Mouse (Mus musculus) hematopoietic stem cell, adult 5-6 weeks (primary cell): ENCODE measurements around the gene Fancd2os. TPM values are rescaled to one million over a fixed set of nuclear protein-coding genes. Genes with fewer than 3 reads are reported as not detected.

ENCODE experiments used
- ATAC-seq, 2 experiments: fragments of 125-278 bp in 1 of 2; replicated peaks in 1 of 2; 2 replicates each; pipeline ENCODE4 v1.8.0; 2016 to 2017; ENCODE audit warnings: inconsistent platforms in 2 of 2, mild to moderate bottlenecking in 2 of 2, moderate number of reproducible peaks in 2 of 2, low read depth in 1 of 2, moderate TSS enrichment in 1 of 2; ENCODE audit not compliant: low FRiP score in 2 of 2, poor library complexity in 2 of 2, severe bottlenecking in 2 of 2, insufficient read depth in 1 of 2, low TSS enrichment in 1 of 2
- total RNA-seq: library from RNA; stranded (forward); fragments of 172-1452, 232-1000 nt; gene quantifications from 2 replicates; pipeline ENCODE4 v1.2.3, GENCODE M21; 2017

The Fancd2os gene
- not detected in 2 replicates for total RNA-seq

DNA sequence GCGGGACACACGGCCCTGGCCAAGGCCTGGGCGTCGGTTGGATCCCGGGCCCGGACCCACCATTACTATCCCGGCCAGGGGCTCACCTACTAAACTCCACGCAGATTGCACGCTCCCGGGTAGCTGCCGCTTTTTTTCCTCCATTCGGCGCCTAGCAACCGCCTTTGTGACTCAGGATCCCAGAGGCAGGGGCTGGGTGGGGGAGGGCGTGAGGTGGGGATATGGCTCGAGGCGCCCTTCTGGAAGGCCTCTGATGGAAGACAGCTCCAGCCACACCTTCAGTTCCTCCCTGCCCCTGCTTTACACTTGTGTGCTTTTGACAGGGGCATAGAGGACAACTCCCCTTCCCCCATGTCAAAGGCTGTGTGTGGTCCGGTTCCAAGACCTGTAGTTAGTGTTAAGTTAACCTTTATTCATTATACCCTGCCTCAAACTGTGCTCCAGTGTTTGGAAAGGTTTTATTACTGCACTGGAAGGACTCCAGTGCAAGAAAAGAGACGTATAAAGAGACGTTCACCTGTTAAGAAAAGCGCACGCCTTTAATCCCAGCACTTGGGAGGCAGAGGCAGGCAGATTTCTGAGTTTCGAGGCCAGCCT is at the start of gene Fancd2os:
TSS of gene Fancd2os (minus strand) at position 173 of the 597 bp plus-strand sequence.
- no peak for ATAC-seq

DNA sequence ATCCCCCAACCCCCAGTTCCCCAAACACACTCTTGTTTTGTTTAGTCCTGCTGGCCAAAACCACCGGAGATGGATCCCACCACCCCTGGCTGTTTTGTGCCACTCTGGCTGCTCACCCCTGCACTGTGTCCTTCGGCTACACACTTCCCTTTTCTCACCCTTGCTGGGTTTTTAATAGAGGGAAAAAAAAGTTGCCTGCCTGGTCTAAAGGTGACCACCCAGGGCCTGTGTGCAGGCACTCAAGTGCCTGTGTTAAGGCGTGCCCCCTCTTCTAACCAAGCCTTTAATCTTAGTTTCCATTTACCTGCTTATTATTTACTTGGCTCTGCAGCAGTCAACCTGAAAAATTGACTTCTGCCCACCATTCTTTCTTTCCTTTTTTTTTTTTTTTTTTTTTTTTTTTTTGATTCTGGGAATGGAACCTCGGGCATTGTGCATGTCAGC is 49.7 kb upstream of the Fancd2os start:
- ATAC-seq, result peak; percentile 51 to 66

DNA sequence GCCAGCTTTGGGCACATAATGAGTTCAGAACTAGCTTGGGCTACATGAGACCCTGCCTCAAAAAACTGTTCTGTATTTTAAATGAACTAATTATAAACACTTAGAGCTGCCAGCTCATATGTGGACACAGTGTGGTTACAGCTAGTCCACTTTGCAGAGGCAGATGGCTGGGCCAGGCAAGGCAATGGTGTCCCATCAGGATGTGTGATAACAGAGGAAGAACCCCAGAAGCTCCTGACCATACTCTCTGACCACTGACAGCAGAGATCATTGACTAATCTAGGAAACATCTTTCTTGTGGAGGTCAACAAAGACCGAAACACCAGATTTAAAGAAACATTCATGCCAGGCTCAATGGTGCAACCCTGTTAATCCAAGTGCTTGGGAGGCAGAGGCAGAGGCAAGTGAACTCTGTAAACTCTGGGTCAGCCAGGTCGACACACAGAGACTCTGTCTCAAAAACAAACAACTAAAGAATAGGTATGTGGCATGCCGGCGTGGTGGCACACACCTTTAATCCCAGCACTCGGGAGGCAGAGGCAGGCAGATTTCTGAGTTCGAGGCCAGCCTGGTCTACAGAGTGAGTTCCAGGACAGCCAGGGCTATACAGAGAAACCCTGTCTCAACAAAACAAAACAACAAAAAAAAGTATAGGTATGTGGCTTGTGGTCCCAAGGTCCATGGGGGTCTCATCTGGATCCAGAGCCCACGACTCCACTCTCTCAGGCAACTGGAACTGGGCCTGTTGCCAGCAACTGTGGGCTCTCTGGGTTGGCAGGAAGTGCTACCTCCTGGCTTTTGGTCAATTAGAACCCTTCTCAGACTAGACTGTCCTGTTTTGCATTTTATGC is 49.1 kb upstream of the Fancd2os start:
- peak; percentile 23 to 31 for ATAC-seq

DNA sequence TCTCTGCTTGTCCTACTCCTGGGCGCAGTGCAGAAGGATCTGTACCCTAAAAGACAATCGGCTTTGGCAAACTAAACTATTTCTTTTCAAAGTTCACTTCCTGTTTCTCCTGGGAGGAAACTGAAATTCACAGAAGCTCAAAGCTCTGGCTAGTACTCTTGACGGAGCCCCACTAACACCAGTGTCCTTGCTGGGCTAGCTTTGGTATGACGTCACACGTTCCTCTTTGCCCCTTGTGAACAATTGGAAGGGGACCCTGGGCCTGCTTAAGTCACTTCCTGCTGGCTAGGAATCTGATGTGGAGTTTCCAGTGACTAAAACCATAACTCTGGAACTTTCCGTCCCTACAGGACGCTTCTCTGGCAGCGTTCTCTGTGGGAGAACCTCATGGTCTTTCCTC is 44.3 kb upstream of the Fancd2os start:
- ATAC-seq, result peak; percentile 51 to 69; a peak in 3 of 4 replicates

DNA sequence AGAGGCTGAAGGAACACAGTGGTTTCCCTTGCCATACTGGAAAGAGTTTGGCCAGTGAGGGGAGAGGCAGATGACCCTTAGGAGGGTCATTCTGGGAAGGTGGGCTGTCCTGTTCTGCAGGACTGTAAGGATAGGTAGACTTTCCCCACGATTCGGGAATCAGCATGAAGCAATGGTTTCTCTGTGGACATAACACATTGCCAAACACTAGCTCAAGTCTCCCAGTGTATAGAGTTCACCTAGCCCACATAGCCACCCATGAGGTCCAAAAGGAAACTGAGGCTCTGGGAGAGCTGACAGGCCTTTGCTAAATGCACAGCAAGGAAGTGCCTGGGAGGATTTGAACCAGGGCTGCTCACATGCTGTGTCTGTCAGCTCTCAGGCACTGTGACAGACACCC is 43.5 kb upstream of the Fancd2os start:
- no peak for ATAC-seq

DNA sequence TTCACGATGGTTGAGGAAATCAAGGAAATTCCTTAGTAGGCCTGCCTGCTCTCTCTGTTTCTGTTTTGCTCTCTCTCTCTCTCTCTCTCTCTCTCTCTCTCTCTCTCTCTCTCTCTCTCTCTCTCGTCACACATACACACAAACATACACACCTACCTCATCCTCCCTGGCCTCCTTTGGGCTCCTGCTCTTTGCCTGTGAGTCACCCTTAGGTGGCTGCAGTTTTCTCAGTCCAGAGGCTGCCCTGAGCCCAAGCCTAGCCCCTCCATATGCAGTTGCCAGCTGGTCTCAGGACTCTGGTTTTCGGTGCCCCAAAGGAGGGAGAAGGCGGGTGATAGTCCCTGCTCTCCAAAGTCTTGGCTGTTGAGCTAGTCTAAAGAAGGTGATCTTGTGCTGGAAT is 42.5 kb upstream of the Fancd2os start:
- ATAC-seq, result no peak

DNA sequence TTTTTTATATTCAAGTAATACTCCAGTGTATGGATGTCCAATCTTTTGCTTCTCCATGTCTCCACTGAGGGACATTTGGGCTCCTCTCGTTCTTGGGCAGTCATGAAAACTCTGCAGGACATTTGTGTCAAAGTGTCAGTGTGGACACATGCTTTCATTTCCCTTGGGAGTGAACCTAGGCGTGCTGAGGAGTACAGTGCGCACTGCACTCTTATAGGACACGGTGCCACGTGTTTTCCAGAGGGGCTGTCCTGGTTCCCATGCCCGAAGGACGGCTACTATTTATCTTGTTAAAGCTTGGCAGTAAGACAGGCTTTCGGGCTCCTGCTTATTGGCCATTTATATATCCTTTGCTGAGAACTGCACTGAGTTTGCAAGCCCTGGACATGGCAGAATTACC is 42.1 kb upstream of the Fancd2os start:
- no peak for ATAC-seq

DNA sequence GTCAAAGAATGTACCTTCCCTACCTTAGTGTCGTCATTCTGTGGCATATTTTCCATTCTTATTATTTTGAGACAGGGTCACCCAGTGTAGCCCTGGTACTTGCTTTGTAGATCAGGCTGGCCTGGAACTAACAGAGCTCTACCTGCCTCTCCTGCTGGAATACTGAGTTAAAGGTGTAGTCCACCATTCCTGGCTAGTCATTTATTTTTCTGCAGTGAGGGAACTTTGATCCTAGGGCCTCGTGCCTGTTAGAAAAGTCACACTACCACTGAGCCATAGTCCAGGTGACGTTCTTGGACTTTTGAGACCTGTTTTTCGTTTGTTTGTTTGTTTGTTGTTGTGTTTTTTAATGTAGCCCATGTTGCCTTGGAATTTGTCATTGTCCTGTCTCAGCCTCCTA is 38.7 kb upstream of the Fancd2os start:
- ATAC-seq, result no peak

DNA sequence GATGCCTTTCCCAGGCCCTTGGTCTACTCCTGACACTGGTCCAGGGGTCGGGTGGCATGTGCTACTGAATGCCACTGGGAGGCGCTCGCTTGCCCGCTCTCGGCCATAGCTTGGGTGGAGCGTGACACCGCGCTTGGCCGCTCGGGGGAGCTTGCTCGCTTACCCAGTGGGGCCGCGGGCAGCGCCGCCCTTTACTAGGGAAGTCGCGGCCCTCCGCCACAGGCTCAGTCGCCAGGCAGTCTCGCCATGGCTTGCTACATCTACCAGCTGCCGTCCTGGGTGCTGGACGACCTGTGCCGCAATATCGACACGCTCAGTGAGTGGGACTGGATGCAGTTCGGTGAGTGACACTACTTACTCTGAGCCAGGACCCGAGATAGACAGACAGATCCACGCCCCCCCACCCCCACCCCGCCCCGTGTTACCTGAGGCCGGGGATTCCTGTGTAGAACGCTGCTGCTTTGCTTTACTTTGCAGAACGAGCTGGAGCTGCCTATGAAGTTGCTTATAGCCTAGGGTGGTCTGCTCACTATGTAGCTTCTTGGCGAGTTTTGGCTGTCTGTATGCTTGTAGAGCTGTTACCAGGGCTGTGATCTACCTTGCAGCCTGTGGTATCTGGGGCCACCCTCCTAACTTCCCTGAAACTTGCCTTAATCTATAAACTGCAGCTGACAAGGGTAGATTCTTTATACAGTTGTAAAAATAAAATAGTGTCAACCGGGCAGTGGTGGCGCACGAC is 38.0 kb upstream of the Fancd2os start, which contains the start of gene Irak2:
TSS of gene Irak2 (plus strand) at position 166 of the 739 bp plus-strand sequence.
- peak; percentile 99 for ATAC-seq

DNA sequence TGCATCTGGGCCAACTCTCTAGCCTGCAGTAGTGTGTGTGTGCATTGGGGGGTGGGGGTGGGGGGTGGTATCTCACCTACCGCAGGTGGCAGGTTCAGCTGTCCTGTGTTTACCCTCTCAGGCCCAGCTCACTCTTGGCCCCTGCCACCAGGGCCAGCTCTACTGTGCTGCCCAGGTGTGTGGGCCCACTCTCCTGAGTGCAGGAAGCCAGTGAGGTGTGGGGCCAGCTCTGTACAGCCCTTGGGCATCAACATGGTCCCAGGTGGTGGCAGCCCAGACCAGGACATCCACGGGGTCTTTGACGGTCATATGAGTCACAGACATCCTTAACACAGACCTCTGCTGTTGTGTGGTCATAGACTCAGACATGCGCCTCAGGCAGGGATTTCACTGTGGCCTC is 32.3 kb upstream of the Fancd2os start:
- no peak; a peak in 1 of 4 replicates for ATAC-seq

DNA sequence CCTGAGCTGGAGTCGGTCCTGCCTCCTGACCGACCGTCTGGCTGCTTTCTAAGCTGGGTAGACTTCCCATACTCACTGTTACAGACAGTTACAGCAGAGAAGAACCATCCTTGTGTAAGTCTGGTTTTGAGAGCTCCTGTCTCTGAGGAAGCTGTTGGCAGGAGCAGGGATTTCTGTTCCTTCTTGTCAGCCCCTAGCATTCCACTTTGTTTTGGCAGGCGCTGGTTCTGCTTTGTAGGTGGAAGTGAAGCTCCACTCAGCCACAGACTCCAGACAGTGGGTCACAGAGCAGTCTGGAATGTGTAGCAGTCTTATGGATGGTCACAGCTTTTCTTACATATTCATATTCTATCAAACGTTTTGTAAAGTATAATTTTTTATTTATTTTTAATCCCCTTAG is 29.8 kb upstream of the Fancd2os start:
- ATAC-seq, result no peak

DNA sequence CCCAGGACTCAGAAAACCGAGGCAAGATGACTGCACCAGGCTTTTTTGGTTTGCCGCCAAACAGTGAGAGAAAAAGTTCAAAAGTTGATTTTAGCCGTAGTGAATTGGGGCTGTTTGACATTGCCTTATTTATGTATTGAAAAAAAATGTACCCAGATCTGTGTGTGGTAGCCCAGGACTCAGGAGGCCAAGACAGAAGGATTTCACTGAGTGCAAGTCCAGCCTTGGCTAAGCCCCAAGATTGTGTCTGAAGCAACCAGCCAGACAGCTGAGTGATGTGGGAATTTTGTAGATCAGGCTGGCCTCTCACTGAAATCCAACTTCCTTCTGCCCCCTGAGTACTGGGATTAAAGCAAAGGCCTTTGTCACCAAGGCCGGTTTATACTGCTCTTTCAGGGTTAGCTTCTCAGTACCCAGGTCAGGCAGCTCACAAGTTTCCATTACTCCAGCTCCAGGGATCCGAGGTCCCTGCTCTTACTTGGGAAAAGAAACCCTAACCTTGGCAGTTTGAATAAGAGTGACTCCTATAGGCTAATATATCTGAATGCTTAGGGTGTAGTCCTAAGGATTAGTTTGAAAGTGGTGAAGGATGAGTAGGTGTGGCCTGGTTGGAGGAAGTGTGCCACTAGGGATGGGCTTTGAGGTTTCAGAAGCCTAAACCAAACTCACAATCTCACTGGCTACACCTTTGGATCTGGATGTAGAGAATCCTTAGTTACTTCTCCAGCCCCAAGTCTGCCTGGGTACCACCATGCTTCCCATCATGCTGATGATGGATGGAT is 24.7 kb upstream of the Fancd2os start:
- ATAC-seq, result no peak

DNA sequence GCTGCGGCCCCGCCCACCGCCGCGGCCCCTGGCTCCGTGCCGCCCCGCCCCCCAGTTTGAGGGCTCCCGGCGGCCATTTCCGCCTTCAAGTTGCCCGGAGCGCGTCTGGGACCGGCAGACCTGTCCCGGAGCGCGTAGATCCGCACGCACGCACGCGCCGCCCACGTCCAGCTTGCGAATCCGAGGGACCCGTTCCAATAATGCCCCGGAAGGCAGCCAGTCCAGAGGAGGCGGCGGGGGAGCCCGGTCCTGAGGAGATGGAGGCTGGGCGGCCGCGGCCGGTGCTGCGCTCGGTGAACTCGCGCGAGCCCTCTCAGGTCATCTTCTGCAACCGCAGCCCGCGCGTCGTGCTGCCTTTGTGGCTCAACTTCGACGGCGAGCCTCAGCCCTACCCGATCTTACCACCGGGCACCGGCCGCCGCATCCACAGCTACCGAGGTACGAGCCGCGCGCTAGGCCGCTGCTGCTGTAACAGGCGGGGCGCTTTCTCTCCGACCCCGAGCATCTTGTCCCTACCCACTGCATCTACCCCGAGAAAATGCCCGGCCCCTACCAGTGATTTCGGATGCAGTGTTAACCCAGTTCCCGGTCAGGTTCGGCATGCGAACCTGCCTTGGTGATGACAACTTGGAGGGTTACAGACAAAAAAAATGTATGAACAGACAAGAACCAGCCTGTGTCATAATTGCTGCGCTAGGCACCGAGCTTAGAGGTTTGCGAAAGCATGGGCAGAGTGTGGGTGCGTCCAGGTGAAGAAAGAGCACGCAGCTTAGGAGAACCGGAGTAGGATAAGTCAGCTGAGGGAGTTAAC is 23.6 kb upstream of the Fancd2os start, which contains the start of gene Vhl:
TSS of gene Vhl (plus strand) at position 19 of the 811 bp plus-strand sequence.
- ATAC-seq, result peak; percentile 50 to 77

DNA sequence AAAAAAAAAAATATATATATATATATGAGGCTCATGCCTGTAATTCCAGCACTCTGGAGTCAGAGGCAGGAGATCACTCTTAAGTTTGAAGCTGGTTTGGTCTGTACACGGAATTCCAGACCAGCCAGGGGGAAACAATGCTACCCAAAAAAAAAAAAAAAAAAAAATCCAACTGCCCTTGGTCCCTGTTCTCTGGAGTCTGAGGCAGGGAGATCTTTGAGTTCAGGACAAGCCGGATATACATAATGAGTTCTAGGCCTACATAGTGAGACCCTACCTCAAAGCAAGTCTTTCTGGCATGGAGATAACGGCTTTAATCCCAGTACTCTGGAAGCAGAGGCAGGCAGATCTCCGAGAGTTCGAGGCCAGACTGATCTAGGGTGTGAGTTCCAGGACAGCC is 22.9 kb upstream of the Fancd2os start:
- no peak for ATAC-seq

DNA sequence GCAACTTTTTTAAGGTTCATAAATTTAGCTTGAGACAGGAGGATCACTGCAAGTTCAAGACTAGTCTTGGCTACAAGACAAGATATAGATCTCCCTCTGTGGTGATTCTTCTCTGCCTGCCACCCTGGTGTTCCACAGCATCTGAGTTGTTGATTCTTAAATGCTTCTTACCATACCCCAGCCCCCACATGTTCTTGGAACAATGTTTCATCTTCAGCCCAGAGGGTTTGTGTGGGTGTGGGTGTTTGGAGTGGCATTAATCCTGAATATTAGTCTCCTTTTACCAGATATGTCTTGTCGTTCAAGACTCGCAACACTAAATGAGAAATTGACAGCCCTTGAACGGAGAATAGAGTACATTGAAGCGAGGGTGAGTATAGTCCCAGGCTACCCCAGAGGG is 15.0 kb upstream of the Fancd2os start:
- no peak for ATAC-seq

DNA sequence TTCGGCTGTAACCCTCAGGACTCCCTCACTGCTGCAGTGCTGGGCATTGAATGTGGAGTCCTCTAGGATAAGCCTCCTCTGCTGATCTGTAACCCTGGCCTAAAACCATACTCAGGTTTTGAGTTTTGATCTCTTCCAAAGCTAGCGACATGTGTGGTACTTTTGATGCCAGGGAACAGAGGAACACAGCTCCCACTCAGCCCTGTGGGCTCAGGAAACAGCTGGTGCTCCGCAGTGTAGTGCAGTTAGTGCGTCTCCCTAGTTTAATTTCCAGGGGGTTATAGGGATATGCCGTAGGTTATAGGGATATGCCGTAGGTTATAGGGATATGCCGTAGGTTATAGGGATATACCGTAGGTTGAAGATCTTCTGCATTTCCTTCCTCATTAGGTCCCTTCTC is 14.5 kb upstream of the Fancd2os start:
- ATAC-seq, result no peak

DNA sequence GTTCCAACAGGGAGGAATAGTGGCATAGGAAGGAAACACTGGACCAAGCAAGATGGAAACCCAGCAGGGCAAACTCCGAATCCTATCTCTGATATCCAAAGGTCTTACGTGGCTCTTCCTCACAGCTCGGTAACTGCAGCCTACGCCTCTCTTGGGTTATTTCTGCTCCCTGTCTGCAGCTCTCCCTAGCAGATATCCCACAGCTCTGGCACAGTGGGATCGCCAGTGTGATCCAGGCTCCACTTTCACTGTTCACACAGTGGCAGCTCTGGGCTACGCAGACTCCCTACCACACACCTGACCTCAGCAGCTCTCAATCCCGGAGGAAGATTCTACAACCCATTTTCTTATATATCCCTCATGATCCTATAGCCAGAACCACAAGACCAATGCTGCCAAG is 13.6 kb upstream of the Fancd2os start:
- no peak for ATAC-seq
